Mouse (Mus musculus) T-helper 2 cell (primary cell): ENCODE measurements at regions not wholly inside any gene's neighbourhood (a gene's known extent, or its start where the extent isn't known, plus 50 kb on each side); places are given as distances from the start of the nearest gene placed in this dataset.

Experiments
- in situ Hi-C: fragments of 300-600 bp; cut with MboI, MseI; formaldehyde crosslinking; loops from one replicate; pipeline ENCODE4 v1.15.1; 2025; ENCODE audit warnings: high pct_unique_total_duplicates

DNA sequence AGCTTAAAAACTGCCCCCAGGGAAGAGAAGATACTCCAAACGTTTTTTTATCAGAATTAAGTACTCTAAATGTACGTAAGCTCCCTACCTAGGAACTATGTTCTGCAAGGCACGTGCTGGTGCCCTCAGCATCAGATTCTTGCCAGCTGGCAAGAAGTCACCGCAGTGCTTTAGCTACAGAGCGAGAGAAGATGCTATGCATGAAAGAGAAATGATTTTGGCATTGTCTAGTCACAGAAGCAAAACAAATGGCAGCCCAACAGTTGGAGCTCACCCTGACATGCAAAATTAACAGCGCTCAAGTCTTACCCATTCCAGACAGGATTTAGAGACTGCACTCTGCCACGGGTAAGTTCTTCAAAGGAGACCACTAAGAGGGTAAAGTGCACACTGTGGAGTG, 311.5 kb downstream of the Glrx3 start:
- in situ Hi-C loops: loop anchor here (10.0 kb wide), 1 partner anchor 186 kb away; no protein-coding TSS in a partner anchor

DNA sequence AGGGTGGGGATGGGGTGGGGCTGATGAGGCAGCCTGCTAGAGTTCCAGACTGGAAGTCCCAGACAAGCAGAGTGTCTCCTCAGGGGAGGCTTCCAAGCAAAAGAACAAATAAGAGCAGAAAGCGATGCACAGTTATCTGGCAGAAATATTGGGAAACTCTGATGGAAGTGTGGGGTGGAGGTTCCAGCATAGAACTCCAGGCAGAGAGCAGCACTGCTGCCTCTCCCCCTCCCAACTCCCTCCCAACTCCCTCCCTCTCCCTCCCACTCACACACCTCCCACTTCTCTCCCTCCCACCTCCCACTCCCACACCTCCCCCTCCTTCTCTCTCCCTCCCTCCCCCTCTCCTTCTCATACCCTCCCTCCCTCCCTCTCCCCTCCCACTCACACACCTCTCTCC, 313.3 kb downstream of the Glrx3 start:
- in situ Hi-C loops: no loop called here

GRCm38 (mm10) chr7:137751151-137751859, 313.9 kb downstream of the Glrx3 start:
- in situ Hi-C loops: no loop called here

- in situ Hi-C loops: no loop called here
Observed at GRCm38 (mm10) chr7:137765961-137766360, 328.5 kb downstream of the Glrx3 start.

DNA sequence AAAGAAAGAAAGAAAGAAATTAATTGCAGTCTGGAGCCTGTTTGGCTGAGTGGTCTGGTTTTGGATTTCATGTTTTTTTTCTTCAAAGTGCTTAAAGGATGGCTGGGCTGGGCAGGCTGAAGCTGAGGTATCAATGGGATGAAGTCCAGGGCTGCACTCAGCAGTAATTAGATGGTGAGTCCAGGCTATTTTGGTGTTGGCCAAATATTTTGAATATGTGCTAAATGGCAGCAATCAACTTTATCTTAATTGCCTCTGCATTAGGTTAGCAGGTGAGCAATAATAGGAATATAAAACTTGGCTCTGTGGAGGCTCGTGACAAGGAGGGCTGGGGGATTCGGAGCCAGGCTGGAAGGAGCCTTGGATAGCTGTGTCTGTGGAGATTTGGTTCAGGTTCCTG, 329.3 kb downstream of the Glrx3 start:
- in situ Hi-C loops: no loop called here

DNA sequence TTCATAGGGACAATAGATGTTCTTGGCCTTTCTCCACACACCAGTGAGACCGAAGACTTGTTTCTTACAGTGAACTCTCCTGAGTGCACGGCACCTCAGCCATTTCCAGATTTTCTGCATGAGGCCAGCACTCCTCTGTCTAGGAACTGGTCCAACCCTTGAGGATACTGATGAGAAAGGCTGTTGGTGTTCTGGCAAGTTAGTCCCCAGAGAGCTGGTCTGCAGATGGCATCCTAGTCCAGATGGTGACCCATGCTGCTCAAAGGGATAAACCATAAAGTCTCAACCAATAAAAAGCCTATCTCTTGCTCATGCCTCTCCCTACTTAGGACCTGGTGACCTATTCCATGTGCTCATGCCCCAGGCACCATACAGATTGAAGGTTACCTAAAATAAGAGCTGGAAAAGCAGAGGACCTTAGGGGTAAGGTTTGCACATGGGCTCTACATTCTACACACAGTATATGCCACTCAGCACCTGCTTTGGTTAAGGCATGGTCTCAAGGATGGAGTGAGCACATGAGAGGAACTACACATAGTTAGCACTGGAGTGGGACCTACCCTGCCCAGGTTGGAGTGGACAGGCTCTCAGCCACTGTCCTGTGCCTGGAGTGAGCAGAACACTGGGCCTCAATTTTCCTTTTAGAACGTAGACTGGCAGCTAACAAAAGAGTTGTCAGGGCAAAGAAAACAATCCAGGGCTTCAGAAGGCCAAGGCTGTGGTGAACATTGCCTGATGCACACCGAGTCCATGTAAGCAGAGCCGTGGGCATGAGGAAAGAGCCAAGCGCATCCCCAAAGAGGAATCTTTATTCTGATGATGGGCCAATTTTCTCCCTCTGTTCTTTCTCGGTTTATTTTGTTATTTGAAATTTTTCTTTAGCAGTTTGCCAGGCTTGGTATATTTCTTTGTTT, 335.9 kb downstream of the Glrx3 start:
- in situ Hi-C loops: no loop called here

DNA sequence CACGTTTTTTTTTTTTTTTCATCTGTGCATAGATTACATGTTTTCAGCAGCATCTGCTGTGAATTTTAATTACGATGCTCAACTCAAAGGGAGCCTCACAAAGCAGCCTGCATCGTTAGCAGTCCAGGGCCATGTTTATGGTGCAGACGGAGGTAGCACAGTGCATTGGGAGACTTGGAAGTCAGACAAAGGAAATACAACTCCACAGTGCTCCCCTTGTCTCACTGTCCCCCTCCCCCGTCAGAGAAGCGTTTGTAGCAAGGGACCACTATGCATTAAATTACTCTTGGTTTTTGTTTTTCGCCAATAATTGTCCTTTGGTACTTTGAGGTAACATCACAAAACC, 336.5 kb downstream of the Glrx3 start:
- in situ Hi-C loops: no loop called here

- in situ Hi-C loops: no loop called here
Observed at GRCm38 (mm10) chr7:137783954-137784353, 346.5 kb downstream of the Glrx3 start.

GRCm38 (mm10) chr7:137805361-137805760, 367.9 kb downstream of the Glrx3 start:
- in situ Hi-C loops: no loop called here

DNA sequence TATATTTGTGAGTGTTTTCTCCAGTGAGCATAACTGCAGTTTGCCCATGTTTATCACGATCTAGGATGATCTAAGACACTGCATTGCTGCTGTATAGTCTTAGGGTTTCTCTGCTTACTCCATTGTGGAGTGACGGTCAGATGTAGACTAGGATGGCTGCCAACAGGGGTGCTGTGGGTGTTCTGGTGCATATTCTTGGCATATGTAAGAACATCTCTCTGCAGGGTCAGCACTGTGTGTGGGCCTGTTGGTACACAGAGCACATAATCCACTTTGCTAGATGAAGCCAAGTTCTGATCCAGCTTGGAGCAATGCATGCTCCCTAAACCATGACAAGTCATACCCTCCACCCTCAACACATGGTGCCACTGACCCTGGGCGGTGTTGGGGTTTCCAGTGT, 375.4 kb downstream of the Glrx3 start:
- in situ Hi-C loops: no loop called here

DNA sequence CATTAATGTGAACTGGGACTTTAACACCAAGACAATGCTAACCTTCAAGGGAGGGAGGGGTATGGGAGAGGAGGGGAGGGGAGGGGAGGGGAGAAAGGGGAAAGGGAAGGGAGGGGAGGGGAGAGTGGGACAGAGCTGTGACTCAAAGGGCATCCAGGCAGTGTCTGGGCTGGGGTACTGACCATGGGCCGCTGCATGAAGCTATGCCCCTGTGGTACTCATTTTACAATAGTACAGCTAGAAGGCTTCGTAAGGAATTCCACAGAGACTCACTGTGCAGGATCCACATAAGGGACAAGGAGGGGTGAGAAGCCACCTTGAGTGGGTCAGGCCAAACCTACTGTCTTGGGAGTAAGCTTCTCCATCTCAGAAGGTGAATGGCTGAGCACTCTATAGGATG, 403.1 kb downstream of the Glrx3 start:
- in situ Hi-C loops: no loop called here

- in situ Hi-C loops: no loop called here
Observed at GRCm38 (mm10) chr7:137841044-137841443, 403.6 kb downstream of the Glrx3 start.

DNA sequence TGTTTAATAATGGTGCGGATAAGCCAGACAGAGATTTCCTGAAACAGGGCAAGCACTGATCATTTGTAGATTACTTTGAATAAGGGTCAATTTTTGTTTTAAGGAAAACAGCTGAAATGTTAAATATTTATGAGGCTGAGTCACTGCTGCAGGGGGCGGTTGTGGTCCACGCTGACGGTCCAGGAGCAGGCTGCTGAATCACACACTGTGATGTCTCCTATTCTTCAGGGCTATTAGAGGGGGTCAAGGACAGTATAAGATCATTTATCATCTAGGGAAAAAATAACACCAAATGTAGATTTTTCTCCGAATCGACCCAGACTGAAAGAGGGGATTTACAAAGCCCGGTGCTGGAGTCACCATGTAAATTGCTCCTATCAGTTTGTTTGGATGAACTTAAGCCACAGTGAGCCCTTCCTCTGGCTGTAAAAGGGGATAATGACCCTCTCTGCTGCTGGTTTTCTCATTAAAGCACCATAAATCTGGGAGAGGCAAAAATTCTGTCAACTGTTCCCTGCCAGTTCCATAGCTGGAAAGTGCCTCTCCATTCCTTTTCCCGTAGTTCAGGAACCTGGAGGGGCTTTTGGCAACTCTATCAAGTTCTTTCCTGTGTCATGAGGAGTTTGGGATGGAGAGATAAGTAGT, 404.2 kb downstream of the Glrx3 start:
- in situ Hi-C loops: no loop called here

DNA sequence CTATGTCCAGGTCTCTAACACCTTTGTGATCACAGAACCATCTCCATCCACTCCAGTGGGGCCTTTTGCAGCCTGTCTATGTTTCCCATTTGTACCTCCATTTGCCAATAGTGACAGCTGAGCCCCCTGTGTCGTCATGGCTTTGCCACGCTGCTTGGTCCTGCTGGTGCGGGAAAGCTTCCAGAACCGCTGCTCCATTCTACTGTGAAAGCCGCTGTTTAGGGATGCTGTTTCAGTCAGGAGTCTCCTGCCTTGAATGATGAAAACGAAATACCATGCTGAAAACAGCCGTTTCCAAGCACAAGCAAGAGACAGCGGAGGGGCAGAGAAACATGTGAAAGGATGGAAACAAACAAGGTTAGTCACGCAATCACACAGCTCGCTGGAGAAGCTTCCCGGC, 410.4 kb downstream of the Glrx3 start:
- in situ Hi-C loops: no loop called here

- in situ Hi-C loops: no loop called here
Observed at GRCm38 (mm10) chr7:137851061-137851460, 413.6 kb downstream of the Glrx3 start.

- in situ Hi-C loops: no loop called here
Observed at GRCm38 (mm10) chr7:137859681-137860080, 422.3 kb downstream of the Glrx3 start.

GRCm38 (mm10) chr7:137860520-137860919, 423.1 kb downstream of the Glrx3 start:
- in situ Hi-C loops: no loop called here

DNA sequence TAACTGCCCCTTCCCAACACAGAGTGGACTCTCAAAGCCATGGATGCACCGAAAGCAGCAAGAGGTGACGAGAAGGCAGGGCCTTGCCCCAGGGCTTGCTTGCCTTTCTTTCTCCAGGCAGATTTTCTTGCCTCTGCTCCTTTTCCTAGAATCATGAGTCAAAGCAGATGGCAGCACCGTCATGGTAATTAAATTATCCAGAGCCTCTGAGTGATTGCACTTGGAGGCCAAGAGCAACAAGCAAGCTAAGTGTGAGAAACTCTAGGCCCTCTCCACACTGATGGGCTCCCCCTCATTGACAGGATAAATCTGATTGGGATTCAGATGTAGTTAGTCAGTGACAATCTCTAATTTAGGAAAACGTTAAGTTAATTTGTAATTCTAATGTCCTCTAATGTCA, 427.5 kb downstream of the Glrx3 start:
- in situ Hi-C loops: no loop called here

GRCm38 (mm10) chr7:137865457-137865856, 428.0 kb downstream of the Glrx3 start:
- in situ Hi-C loops: no loop called here

GRCm38 (mm10) chr7:137866880-137867279, 429.5 kb downstream of the Glrx3 start:
- in situ Hi-C loops: no loop called here

GRCm38 (mm10) chr7:137868501-137868900, 431.1 kb downstream of the Glrx3 start:
- in situ Hi-C loops: no loop called here

DNA sequence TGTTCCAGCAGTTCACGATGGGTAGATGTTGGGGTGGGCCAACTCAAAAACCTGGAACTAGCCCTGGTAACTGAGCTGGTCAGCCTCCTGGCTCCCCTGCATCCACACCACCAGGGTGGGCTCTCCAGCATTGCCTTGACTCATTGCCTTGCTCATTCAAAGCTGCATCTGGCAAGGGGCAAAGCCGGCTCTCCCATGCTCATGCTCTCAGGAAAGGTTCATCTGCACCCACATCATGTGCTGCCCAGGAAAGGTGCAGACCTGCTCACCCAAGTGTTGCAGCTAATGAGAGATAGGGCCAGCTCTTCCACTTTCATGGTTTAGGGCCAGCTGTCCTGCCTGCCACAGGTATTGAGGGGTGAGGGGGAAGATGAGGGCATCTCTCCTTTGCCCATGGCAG, 437.9 kb downstream of the Glrx3 start:
- in situ Hi-C loops: no loop called here

DNA sequence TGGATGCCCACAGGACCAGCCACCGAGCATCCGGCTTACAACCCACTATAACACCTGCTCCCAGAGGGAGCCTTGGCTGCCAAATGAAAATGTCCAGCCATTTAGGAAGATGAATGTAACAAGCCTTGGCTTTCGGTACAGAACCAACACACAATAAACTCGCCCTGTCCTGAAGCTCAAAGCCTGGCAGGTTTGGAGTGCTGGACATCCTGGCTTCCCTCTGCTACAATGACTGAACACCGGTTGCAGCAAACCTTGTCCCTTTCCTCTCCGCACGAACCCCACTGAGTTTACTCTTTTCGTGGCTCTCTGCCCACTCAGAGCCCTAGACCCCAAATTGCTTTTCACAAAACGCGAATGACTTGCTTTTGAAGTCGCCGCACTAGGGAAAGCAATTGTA, 441.9 kb downstream of the Glrx3 start:
- in situ Hi-C loops: no loop called here
